Mouse (Mus musculus) cerebellum, adult 9-11 months (tissue): ENCODE results near the gene Aldh3b1.
"Not testable (repeated sequence)": the region's sequence is repeated elsewhere in the genome, so short reads cannot be mapped to it uniquely, and the experiment has no call there.

ENCODE experiments used
- DNase-seq: peaks from one replicate; pipeline ENCODE4 v3.0.0; 2022

Gene Aldh3b1

GRCm38 (mm10) chr19:3929211-3929941 is at the start of gene Aldh3b1:
TSS of gene Aldh3b1 (minus strand) at chr19:3929808.
- peak; percentile 92 for DNase-seq

DNA sequence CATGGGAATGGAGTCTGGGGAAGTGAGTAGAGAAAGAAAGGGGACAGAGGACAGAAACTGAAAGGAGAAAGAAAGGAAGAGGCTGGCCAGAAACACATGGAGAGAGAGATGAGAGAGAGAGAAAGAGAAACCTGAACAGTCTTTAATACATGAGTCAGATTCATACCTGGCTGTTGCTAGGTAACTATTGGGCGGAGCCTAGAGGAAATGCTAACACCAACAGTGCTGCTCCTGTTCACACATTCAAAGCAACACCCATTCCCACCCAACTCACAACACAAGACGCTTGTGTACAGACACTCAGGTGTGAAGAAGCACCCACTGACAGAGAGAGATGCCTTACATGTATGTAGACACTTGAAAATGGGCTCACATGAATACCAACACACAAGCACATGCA is 46.3 kb upstream of the Aldh3b1 start:
- no peak for DNase-seq

DNA sequence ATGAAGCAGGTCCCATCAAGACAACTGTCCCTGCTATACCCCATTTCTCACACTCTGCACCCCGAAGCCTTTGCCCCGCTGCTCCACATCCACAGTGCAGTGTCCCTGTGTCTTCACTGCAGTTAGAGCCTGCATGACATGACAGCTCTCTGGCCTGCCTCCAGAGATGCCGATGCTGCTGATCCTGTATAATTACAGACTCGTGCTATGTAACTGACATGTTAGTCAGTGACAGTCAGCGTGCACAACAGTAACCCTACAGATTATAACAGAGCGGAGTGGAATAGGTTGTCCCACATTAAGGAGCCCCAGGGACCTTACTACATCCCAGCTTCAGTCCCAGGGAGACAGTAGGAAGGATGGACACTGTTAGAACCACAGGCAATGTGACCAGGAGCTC is 45.0 kb upstream of the Aldh3b1 start:
- not testable (repeated sequence) for DNase-seq

DNA sequence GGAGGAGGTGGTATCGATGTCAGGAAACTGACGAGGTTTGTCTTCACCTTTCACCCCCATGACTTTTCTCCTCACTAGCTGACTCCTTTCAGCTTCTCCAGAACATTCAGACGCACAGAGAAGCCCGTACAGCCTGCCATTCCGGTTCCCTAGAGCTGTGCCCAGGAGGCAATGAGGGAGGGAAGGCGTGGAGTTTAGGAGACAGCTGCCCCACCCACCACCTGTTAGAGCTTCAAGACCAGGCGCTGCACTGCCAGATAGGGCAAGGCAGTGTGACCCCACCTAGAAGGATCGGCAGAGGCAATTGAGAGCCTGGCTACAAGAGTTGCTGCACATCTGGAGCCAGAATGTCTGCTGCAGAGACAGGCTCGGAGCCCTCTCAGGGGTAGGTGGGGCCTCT is 42.6 kb upstream of the Aldh3b1 start, which contains the start of gene Aldh3b2:
Gene Aldh3b2 (plus strand): TSS at position 100 of the 400 bp plus-strand sequence.
- DNase-seq = no peak

- DNase-seq = no peak
Observed at GRCm38 (mm10) chr19:3967258-3967657, 37.6 kb upstream of the Aldh3b1 start.

- no peak for DNase-seq
Observed at GRCm38 (mm10) chr19:3966330-3967075, 36.9 kb upstream of the Aldh3b1 start.

- no peak for DNase-seq
Observed at GRCm38 (mm10) chr19:3964030-3964429, 34.4 kb upstream of the Aldh3b1 start.

DNA sequence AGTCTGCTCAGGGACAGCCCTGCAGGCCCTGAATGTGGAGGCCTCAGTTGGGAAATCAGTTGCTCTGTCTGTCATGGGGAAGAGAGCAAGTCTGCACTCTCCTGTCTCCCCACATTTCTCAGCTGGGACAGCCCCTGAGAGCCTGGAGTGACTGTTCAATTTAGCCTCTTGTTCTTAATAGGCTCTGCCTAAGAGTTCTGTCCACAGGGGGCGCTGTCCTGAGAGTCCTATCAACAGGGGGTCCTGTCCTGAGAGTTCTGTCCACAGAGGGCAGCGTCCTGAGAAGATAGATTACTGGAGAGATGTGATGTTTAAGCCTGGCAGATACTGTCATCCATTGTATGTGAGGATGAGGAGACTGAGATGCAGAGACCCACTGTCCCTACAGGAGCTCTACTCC is 32.9 kb upstream of the Aldh3b1 start:
- DNase-seq = no peak

GRCm38 (mm10) chr19:3961805-3962204 is 32.2 kb upstream of the Aldh3b1 start:
- DNase-seq = not testable (repeated sequence)

- no peak for DNase-seq
Observed at GRCm38 (mm10) chr19:3960211-3960610, 30.6 kb upstream of the Aldh3b1 start.

GRCm38 (mm10) chr19:3959030-3959429 is 29.4 kb upstream of the Aldh3b1 start:
- DNase-seq = no peak

DNA sequence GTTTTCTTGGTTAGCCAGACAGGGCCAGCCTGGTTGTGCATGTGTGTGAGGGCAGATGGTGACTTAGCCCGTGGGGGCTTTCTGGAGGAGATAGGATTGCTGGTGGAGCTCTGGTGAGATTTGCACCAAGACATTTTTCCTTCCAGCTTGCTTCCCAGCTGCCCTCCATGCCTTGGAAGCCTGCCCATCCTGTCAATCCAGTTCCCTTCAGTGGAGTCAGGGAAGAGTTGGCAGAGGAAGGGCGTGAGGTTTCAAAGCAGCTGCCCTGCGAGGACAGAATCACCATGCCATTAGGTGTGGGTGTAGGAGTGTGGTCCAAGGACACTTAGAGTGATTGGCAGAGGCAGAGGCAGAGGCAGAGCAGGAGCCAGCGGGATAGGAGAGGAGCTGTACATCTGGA is 28.9 kb upstream of the Aldh3b1 start, which contains the start of gene Aldh3b3:
Gene Aldh3b3 (plus strand): TSS at position 176 of the 400 bp plus-strand sequence.
- no peak for DNase-seq

GRCm38 (mm10) chr19:3957296-3958036 is 27.9 kb upstream of the Aldh3b1 start:
- not testable (repeated sequence) for DNase-seq

DNA sequence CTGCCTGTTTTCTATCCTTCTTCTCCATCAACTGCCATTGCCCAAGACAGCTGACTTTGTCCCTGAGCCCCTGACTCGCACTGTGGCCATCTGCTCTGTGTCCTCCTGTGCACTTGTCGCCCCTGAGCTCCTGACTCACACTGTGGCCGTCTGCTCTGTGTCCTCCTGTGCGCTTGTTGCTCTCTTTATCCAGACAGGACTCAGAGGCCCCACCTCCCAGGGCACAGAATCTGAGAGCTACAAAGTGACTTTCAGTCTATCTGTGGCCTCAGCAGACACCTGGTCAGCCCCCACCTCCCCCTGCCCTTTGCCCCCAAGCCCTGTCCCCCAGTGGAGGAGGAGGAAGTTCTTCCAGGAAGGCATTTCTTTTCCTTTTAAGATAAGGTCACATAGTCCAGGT is 26.2 kb upstream of the Aldh3b1 start:
- DNase-seq = no peak

GRCm38 (mm10) chr19:3955033-3955432 is 25.4 kb upstream of the Aldh3b1 start:
- no peak for DNase-seq

GRCm38 (mm10) chr19:3952099-3952498 is 22.5 kb upstream of the Aldh3b1 start:
- DNase-seq = no peak

DNA sequence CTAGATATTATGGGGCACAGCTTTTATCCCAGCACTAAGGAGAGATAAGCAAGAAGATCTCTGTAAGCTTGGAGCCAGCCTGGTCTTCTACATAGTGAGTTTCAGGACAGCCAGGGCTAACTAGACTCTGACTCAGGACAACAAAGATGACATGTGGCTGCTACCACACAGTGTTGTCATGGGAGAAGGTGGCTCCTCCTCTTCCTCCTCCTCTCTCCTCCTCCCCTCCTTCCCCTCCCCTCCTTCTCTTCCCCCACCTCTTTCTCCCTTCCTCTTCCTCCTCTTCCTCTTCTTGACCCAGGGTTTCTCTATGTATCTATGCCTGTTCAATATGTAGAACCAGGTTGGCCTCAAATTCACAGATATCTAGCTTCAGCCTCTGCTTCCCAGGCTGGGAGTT is 21.9 kb upstream of the Aldh3b1 start:
- no peak for DNase-seq

- no peak for DNase-seq
Observed at GRCm38 (mm10) chr19:3950331-3950730, 20.7 kb upstream of the Aldh3b1 start.

GRCm38 (mm10) chr19:3948546-3948945 is 18.9 kb upstream of the Aldh3b1 start:
- DNase-seq = no peak

GRCm38 (mm10) chr19:3947813-3948212 is 18.2 kb upstream of the Aldh3b1 start:
- DNase-seq = no peak

DNA sequence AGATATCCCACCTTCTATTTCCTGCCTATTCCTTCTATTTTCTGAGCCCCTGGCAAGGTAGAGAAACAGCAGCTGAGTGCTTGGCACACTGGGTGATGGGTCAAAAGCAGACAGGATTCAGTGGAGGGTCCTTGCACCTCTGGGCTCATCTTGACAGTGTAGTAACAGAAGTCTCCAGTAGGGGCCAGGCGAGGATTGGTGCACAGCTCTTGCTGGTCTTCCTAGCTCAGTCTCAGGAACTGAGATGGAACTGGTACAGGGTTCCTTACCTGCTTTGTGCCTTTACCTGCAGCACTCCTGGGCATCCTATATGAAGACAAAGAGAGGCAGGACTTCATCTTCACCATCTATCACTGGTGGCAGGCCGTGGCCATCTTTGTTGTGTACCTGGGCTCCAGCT is 17.1 kb upstream of the Aldh3b1 start:
- no peak for DNase-seq

DNA sequence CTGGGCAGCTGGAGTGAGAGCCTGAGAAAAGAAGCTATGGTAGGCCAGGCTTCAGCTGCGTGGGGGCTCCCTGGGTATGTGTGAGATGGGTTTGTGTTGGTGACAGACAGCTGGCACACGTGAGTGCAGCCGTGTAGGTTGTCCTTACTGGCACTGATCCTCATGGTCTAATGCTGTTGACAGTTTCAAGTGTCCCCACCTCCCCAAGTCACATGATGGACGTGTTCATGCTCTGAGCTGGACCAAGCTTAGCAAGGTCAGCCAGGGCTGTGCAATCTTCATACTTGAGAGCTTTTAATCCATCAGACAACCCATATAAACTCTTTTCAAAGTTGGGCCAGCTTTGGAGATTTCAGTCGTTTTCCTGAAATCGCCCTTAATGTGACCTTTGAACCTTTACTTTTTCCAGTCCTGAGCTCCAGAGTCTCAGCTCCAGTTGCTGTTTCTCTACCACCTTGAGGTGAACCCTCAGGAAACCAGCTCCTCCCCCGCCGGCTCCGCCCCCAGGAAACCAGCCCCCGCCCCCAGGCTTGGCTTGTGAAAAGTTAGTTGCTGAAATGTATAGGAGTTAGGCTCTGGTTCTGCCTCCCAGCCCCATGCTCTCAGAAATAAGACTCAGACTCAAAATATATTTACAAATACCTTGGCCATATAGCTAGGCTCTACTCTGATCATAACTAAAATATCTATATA is 16.4 kb upstream of the Aldh3b1 start:
- DNase-seq = no peak
